Mouse (Mus musculus): ENCODE results near the gene F13a1. TPM values are rescaled to one million over a fixed set of nuclear protein-coding genes. Genes with fewer than 3 reads are reported as not detected.

Gene F13a1
- polyA plus RNA-seq, 1 experiment from 2014 or later, result 39.7 TPM

GRCm38 (mm10) chr13:36941891-36942290, 108.2 kb downstream of the F13a1 start:
- no peak for ATAC-seq (ENCODE audit: insufficient number of reproducible peaks, low FRiP score, low TSS enrichment, low read depth)
- no peaks in the 10 kb centered on the region for H3K9me3 ChIP-seq
- H3K36me3 ChIP-seq, result no peaks in the 10 kb centered on the region
- no peak overlapping the region for H3K4me3 ChIP-seq
- no peak overlapping the region for H3K27ac ChIP-seq
- no peak overlapping the region for H3K9ac ChIP-seq
- no peak overlapping the region for H3K4me2 ChIP-seq
- no peaks in the 10 kb centered on the region for H3K4me1 ChIP-seq
- H3K27me3 ChIP-seq, result no peaks in the 10 kb centered on the region
- 85% methylated on average over 3 of the region's 3 CpGs for WGBS

- Histone ChIP-seq H3K36me3 (no peaks in the 10 kb centered on the region), H3K9ac (no peak overlapping the region), H3K4me2 (no peak overlapping the region), H3K4me3 (no peak overlapping the region), H3K9me3 (no peaks in the 10 kb centered on the region), H3K27me3 (no peaks in the 10 kb centered on the region), H3K4me1 (no peaks in the 10 kb centered on the region), H3K27ac (no peak overlapping the region)
- no peak for ATAC-seq (ENCODE audit: insufficient number of reproducible peaks, low FRiP score, low TSS enrichment, low read depth)
- WGBS, result 90% methylated on average over 9 of the region's 9 CpGs
These were observed 118.0 kb downstream of the F13a1 start for GRCm38 (mm10) chr13:36932066-36932465.

GRCm38 (mm10) chr13:36919737-36920136, 130.3 kb downstream of the F13a1 start:
- no peaks in the 10 kb centered on the region for H3K4me1 ChIP-seq
- no peaks in the 10 kb centered on the region for H3K9me3 ChIP-seq
- H3K4me3 ChIP-seq, result no peak overlapping the region
- H3K27me3 ChIP-seq, result no peaks in the 10 kb centered on the region
- no peak overlapping the region for H3K4me2 ChIP-seq
- ATAC-seq (ENCODE audit: insufficient number of reproducible peaks, low FRiP score, low TSS enrichment, low read depth), result no peak
- no peak overlapping the region for H3K27ac ChIP-seq
- no peaks in the 10 kb centered on the region for H3K36me3 ChIP-seq
- no peak overlapping the region for H3K9ac ChIP-seq
- WGBS, result 59% methylated on average over 4 of the region's 4 CpGs

- 58% methylated on average over 4 of the region's 4 CpGs for WGBS
- Histone ChIP-seq H3K4me2 (no peak overlapping the region), H3K4me1 (no peaks in the 10 kb centered on the region), H3K9me3 (no peaks in the 10 kb centered on the region), H3K4me3 (no peak overlapping the region), H3K36me3 (no peaks in the 10 kb centered on the region), H3K9ac (no peak overlapping the region), H3K27ac (no peak overlapping the region), H3K27me3 (no peaks in the 10 kb centered on the region)
- ATAC-seq (ENCODE audit: insufficient number of reproducible peaks, low FRiP score, low TSS enrichment, low read depth), result no peak
These were observed 146.2 kb downstream of the F13a1 start for GRCm38 (mm10) chr13:36903885-36904284.

- Histone ChIP-seq H3K4me1 (no peaks in the 10 kb centered on the region), H3K4me3 (no peak overlapping the region), H3K27ac (no peak overlapping the region), H3K9me3 (no peaks in the 10 kb centered on the region), H3K9ac (no peak overlapping the region), H3K4me2 (no peak overlapping the region), H3K36me3 (no peaks in the 10 kb centered on the region), H3K27me3 (no peaks in the 10 kb centered on the region)
- no peak for ATAC-seq (ENCODE audit: insufficient number of reproducible peaks, low FRiP score, low TSS enrichment, low read depth)
- WGBS, result 60% methylated on average over 1 of the region's 1 CpGs
These were observed 146.6 kb downstream of the F13a1 start for GRCm38 (mm10) chr13:36903447-36903846.

- Histone ChIP-seq H3K27me3 (no peaks in the 10 kb centered on the region), H3K4me2 (no peak overlapping the region), H3K4me1 (no peaks in the 10 kb centered on the region), H3K36me3 (no peaks in the 10 kb centered on the region), H3K27ac (no peak overlapping the region), H3K4me3 (no peak overlapping the region), H3K9me3 (no peaks in the 10 kb centered on the region), H3K9ac (no peak overlapping the region)
- no peak for ATAC-seq (ENCODE audit: insufficient number of reproducible peaks, low FRiP score, low TSS enrichment, low read depth)
- WGBS, result 79% methylated on average over 3 of the region's 3 CpGs
These were observed 148.4 kb downstream of the F13a1 start for GRCm38 (mm10) chr13:36901603-36902002.

GRCm38 (mm10) chr13:36901016-36901415, 149.0 kb downstream of the F13a1 start:
- Histone ChIP-seq H3K4me3 (no peak overlapping the region), H3K36me3 (no peaks in the 10 kb centered on the region), H3K27me3 (no peaks in the 10 kb centered on the region), H3K27ac (no peak overlapping the region), H3K4me2 (no peak overlapping the region), H3K4me1 (no peaks in the 10 kb centered on the region), H3K9me3 (no peaks in the 10 kb centered on the region), H3K9ac (no peak overlapping the region)
- no peak for ATAC-seq (ENCODE audit: insufficient number of reproducible peaks, low FRiP score, low TSS enrichment, low read depth)
- WGBS, result 26% methylated on average over 3 of the region's 3 CpGs

- no peaks in the 10 kb centered on the region for H3K36me3 ChIP-seq
- no peak overlapping the region for H3K4me3 ChIP-seq
- H3K9ac ChIP-seq, result no peak overlapping the region
- ATAC-seq (ENCODE audit: insufficient number of reproducible peaks, low FRiP score, low TSS enrichment, low read depth), result no peak
- no peaks in the 10 kb centered on the region for H3K27me3 ChIP-seq
- 64% methylated on average over 3 of the region's 3 CpGs for WGBS
- no peaks in the 10 kb centered on the region for H3K4me1 ChIP-seq
- H3K9me3 ChIP-seq, result no peaks in the 10 kb centered on the region
- H3K4me2 ChIP-seq, result no peak overlapping the region
- H3K27ac ChIP-seq, result no peak overlapping the region
These were observed 154.0 kb downstream of the F13a1 start for GRCm38 (mm10) chr13:36896061-36896460.

GRCm38 (mm10) chr13:36893762-36894161, 156.3 kb downstream of the F13a1 start:
- no peaks in the 10 kb centered on the region for H3K9me3 ChIP-seq
- WGBS, result 97% methylated on average over 3 of the region's 3 CpGs

GRCm38 (mm10) chr13:36892216-36892615, 157.8 kb downstream of the F13a1 start:
- no peak overlapping the region for H3K4me3 ChIP-seq
- 92% methylated on average over 1 of the region's 1 CpGs for WGBS
- H3K36me3 ChIP-seq, result no peaks in the 10 kb centered on the region
- no peaks in the 10 kb centered on the region for H3K27me3 ChIP-seq
- no peaks in the 10 kb centered on the region for H3K9me3 ChIP-seq
- H3K9ac ChIP-seq, result no peak overlapping the region
- H3K4me2 ChIP-seq, result no peak overlapping the region
- peaks cover 4% of the 10 kb centered on the region; the same call in 1 of the 2 replicates for H3K4me1 ChIP-seq
- no peak for ATAC-seq (ENCODE audit: insufficient number of reproducible peaks, low FRiP score, low TSS enrichment, low read depth)
- no peak overlapping the region for H3K27ac ChIP-seq

More at GRCm38 (mm10) chr13:36893762-36894161, 156.3 kb downstream of the F13a1 start:
- H3K36me3 ChIP-seq, result no peaks in the 10 kb centered on the region
- no peak overlapping the region for H3K27ac ChIP-seq
- ATAC-seq (ENCODE audit: insufficient number of reproducible peaks, low FRiP score, low TSS enrichment, low read depth), result no peak
- H3K27me3 ChIP-seq, result no peaks in the 10 kb centered on the region
- H3K9ac ChIP-seq, result no peak overlapping the region
- H3K4me3 ChIP-seq, result no peak overlapping the region
- H3K4me2 ChIP-seq, result no peak overlapping the region
- H3K4me1 ChIP-seq, result no peaks in the 10 kb centered on the region

- ATAC-seq (ENCODE audit: insufficient number of reproducible peaks, low FRiP score, low TSS enrichment, low read depth), result no peak
- H3K4me1 ChIP-seq, result peaks cover 4% of the 10 kb centered on the region; the same call in 1 of the 2 replicates
- no peak overlapping the region for H3K27ac ChIP-seq
- 88% methylated on average over 7 of the region's 7 CpGs for WGBS
- no peaks in the 10 kb centered on the region for H3K27me3 ChIP-seq
- H3K9ac ChIP-seq, result no peak overlapping the region
- no peak overlapping the region for H3K4me2 ChIP-seq
- no peaks in the 10 kb centered on the region for H3K9me3 ChIP-seq
- H3K36me3 ChIP-seq, result no peaks in the 10 kb centered on the region
- H3K4me3 ChIP-seq, result no peak overlapping the region
These were observed 164.1 kb downstream of the F13a1 start for GRCm38 (mm10) chr13:36885973-36886372.

- no peak overlapping the region for H3K27ac ChIP-seq
- H3K4me3 ChIP-seq, result no peak overlapping the region
- H3K4me2 ChIP-seq, result no peak overlapping the region
- H3K4me1 ChIP-seq, result no peaks in the 10 kb centered on the region
- H3K36me3 ChIP-seq, result no peaks in the 10 kb centered on the region
- no peak overlapping the region for H3K9ac ChIP-seq
- 79% methylated on average over 3 of the region's 3 CpGs for WGBS
- no peaks in the 10 kb centered on the region for H3K9me3 ChIP-seq
- ATAC-seq (ENCODE audit: insufficient number of reproducible peaks, low FRiP score, low TSS enrichment, low read depth), result no peak
- H3K27me3 ChIP-seq, result no peaks in the 10 kb centered on the region
These were observed 210.9 kb downstream of the F13a1 start for GRCm38 (mm10) chr13:36839111-36839510.

Measured in limb, embryonic 15.5 days (tissue).